Mouse (Mus musculus) liver, embryonic 14.5 days (tissue): ENCODE measurements around the gene Comtd1. TPM values are rescaled to one million over a fixed set of nuclear protein-coding genes. Genes with fewer than 3 reads are reported as not detected.

Source experiments
- ATAC-seq: fragments of 200-750 bp; cut with Nextera tagmentation; 2 replicates; pipeline ENCODE4 v1.8.0; 2017; ENCODE audit warnings: moderate number of reproducible peaks, mild to moderate bottlenecking, moderate library complexity; ENCODE audit not compliant: insufficient read depth
- DNase-seq, 3 experiments: peaks; one replicate each; pipeline ENCODE4 v3.0.0-alpha.2; 2012 to 2013; ENCODE audit warnings: low read depth in 3 of 3, low spot score in 3 of 3
- H3K27ac ChIP-seq: fragments of 300-500 bp; sonication (generic); 2 replicates; pipeline ENCODE4 v1.5.1; 2014; ENCODE audit warnings: moderate library complexity, mild to moderate bottlenecking, control low read depth, inconsistent platforms
- H3K27me3 ChIP-seq: fragments of 300-500 bp; sonication (generic); 2 replicates; pipeline ENCODE4 v1.6.1; 2014; ENCODE audit warnings: mild to moderate bottlenecking, low read length, moderate library complexity; ENCODE audit not compliant: control insufficient read depth, insufficient read depth
- H3K36me3 ChIP-seq: fragments of 300-500 bp; sonication (generic); replicated peaks from 2 replicates; pipeline ENCODE4 v1.6.1; 2014; ENCODE audit warnings: low read depth; ENCODE audit not compliant: control insufficient read depth, insufficient read depth
- H3K4me1 ChIP-seq, 2 experiments: fragments of 200-500 bp in 1 of 2; fragments of 300-500 bp in 1 of 2; sonication (generic) in 1 of 2; replicated peaks; 2 replicates each; pipeline ENCODE4 v1.6.1; 2012 to 2014; ENCODE audit warnings: antibody characterized with exemption in 1 of 2, inconsistent platforms in 1 of 2, low read length in 1 of 2; ENCODE audit not compliant: control insufficient read depth in 2 of 2, insufficient read depth in 2 of 2
- H3K4me2 ChIP-seq: fragments of 300-500 bp; sonication (generic); 2 replicates; pipeline ENCODE4 v1.6.1; 2014; ENCODE audit warnings: low read depth, mild to moderate bottlenecking, control low read depth, moderate library complexity
- H3K4me3 ChIP-seq, 2 experiments: fragments of 200-500 bp in 1 of 2; fragments of 300-500 bp in 1 of 2; sonication (generic) in 1 of 2; 2 replicates each; pipeline ENCODE4 v1.5.1; 2012 to 2014; ENCODE audit warnings: low read depth in 2 of 2, low read length in 2 of 2, mild to moderate bottlenecking in 2 of 2, control low read depth in 1 of 2, inconsistent platforms in 1 of 2, moderate library complexity in 1 of 2; ENCODE audit not compliant: insufficient read depth in 1 of 2
- H3K9ac ChIP-seq: fragments of 300-500 bp; sonication (generic); replicated peaks from 2 replicates; pipeline ENCODE4 v1.6.1; 2014; ENCODE audit warnings: mild to moderate bottlenecking, control low read depth, moderate library complexity
- H3K9me3 ChIP-seq: fragments of 300-500 bp; sonication (generic); 2 replicates; pipeline ENCODE4 v1.6.1; 2016; ENCODE audit warnings: low read length, mixed read lengths; ENCODE audit not compliant: control insufficient read depth
- CTCF ChIP-seq: IDR thresholded peaks from 2 replicates; pipeline ENCODE4 v1.5.1; 2016; ENCODE audit warnings: antibody characterized with exemption, low read depth, control low read depth
- EP300 ChIP-seq: IDR thresholded peaks from 2 replicates; pipeline ENCODE4 v1.6.1; 2016; ENCODE audit warnings: antibody characterized with exemption, low read depth
- WGBS: fragments of 180-500 bp; shearing (Covaris S2); extraction: QIAGEN DNeasy Blood & Tissue Kit; methylation state at CpG from one replicate; pipeline ENCODE4 v1.1.7; 2014; ENCODE audit not compliant: insufficient replicate concordance; 5-methylcytosine and 5-hydroxymethylcytosine counted together
- polyA plus RNA-seq, 2 experiments: library from polyadenylated mRNA; depleted of rRNA in 1 of 2; stranded (reverse) in 1 of 2; unstranded in 1 of 2; fragments of >200 nt; fragmentation: Nextera tagmentation in 1 of 2; extraction: Ambion mirVana in 1 of 2; gene quantifications; 2 replicates each; pipeline versions ENCODE4 v1.2.1 to v1.2.3; 2012 to 2014

The Comtd1 gene
- polyA plus RNA-seq, 2 experiments, result 14.3 to 25.8 TPM

GRCm38 (mm10) chr14:21801624-21802023 lies 47.2 kb downstream of the Comtd1 start:
- no peak overlapping the region for H3K9ac ChIP-seq
- H3K36me3 ChIP-seq, result no peaks in the 10 kb centered on the region
- H3K4me2 ChIP-seq, result no peak overlapping the region
- no peak for DNase-seq
- no peak for TF ChIP-seq CTCF
- no peak for TF ChIP-seq EP300
- WGBS, result 76% methylated on average over 7 of the region's 7 CpGs
- H3K27ac ChIP-seq, result no peak overlapping the region
- peaks cover 1 to 4% of the 10 kb centered on the region in 2 experiments; a peak in 3 of 4 replicates for H3K4me1 ChIP-seq
- no peak for ATAC-seq
- H3K9me3 ChIP-seq, result no peaks in the 10 kb centered on the region
- H3K4me3 ChIP-seq, result no peak overlapping the region
- H3K27me3 ChIP-seq, result no peaks in the 10 kb centered on the region

- no peak for TF ChIP-seq CTCF
- no peak for TF ChIP-seq EP300
- no peak overlapping the region for H3K27ac ChIP-seq
- ATAC-seq (no peak), DNase-seq (no peak)
- H3K36me3 ChIP-seq, result no peaks in the 10 kb centered on the region
- H3K4me2 ChIP-seq, result no peak overlapping the region
- 92% methylated on average over 4 of the region's 4 CpGs for WGBS
- no peak overlapping the region for H3K4me3 ChIP-seq
- H3K9ac ChIP-seq, result no peak overlapping the region
- H3K4me1 ChIP-seq, result no peaks in the 10 kb centered on the region
- H3K27me3 ChIP-seq, result no peaks in the 10 kb centered on the region
- no peaks in the 10 kb centered on the region for H3K9me3 ChIP-seq
These were observed 48.1 kb downstream of the Comtd1 start for GRCm38 (mm10) chr14:21800641-21801040.

Other genes starting within 250 kb of the Comtd1 start
- gene Dupd1, start 134.4 kb downstream of the Comtd1 start, polyA plus RNA-seq (2012; rRNA removed), result not detected in 2 replicates
- not detected in 2 replicates for gene Dupd1, start 134.4 kb downstream of the Comtd1 start, polyA plus RNA-seq (2014; fragmentation: Nextera tagmentation; extraction: Ambion mirVana)
- gene Samd8, start 98.4 kb downstream of the Comtd1 start, polyA plus RNA-seq (2012; rRNA removed), result 1.9 and 2.6 TPM in 2 replicates
- 2.7 TPM in 2 replicates for gene Samd8, start 98.4 kb downstream of the Comtd1 start, polyA plus RNA-seq (2014; fragmentation: Nextera tagmentation; extraction: Ambion mirVana)
- gene Dusp13, start 97.8 kb downstream of the Comtd1 start, polyA plus RNA-seq (2012; rRNA removed), result 0.04 TPM in 1 of 2 replicates, not detected in the other
- not detected in 2 replicates for gene Dusp13, start 97.8 kb downstream of the Comtd1 start, polyA plus RNA-seq (2014; fragmentation: Nextera tagmentation; extraction: Ambion mirVana)
- 54.2 and 80.9 TPM in 2 replicates for gene Vdac2, start 23.7 kb downstream of the Comtd1 start, polyA plus RNA-seq (2012; rRNA removed)
- gene Vdac2, start 23.7 kb downstream of the Comtd1 start, polyA plus RNA-seq (2014; fragmentation: Nextera tagmentation; extraction: Ambion mirVana), result 126 and 134 TPM in 2 replicates
- gene Zfp503, start 140.6 kb upstream of the Comtd1 start, polyA plus RNA-seq (2012; rRNA removed), result 0.77 and 0.90 TPM in 2 replicates
- gene Zfp503, start 140.6 kb upstream of the Comtd1 start, polyA plus RNA-seq (2014; fragmentation: Nextera tagmentation; extraction: Ambion mirVana), result 0.24 and 0.43 TPM in 2 replicates
- gene Lrmda, start 170.7 kb upstream of the Comtd1 start, polyA plus RNA-seq (2012; rRNA removed), result 0.05 and 0.18 TPM in 2 replicates
- 0.22 and 0.76 TPM in 2 replicates for gene Lrmda, start 170.7 kb upstream of the Comtd1 start, polyA plus RNA-seq (2014; fragmentation: Nextera tagmentation; extraction: Ambion mirVana)